Mouse (Mus musculus): Measurements from ENCODE around the gene Wfdc2.

- TF ChIP-seq POLR2A (IDR thresholded peaks at IDR 0.05; ENCODE audit: extremely low read depth, insufficient read depth, low read length) = no peak
- TF ChIP-seq CTCF (IDR thresholded peaks at IDR 0.05; ENCODE audit: low read depth, low read length) = no peak
These were observed 43.7 kb upstream of the Wfdc2 start for GRCm38 (mm10) chr2:164518266-164519170.
